Mouse (Mus musculus): ENCODE data around the gene Thrap3.

- no peak for TF ChIP-seq CTCF (conservative IDR thresholded peaks at IDR 0.05; ENCODE audit: low read length)
- no peak for TF ChIP-seq NANOG (IDR thresholded peaks at IDR 0.05; ENCODE audit: borderline replicate concordance, low read length)
Measured at GRCm38 (mm10) chr4:126205386-126205785, 2.8 kb upstream of the Thrap3 start.
